Mouse (Mus musculus) retina, postnatal 7 days (tissue): ENCODE results near the gene Ccdc97.

Experiments
- DNase-seq: peaks from one replicate; pipeline ENCODE4 v3.0.0-alpha.2; 2012; ENCODE audit warnings: low read depth, low spot score

Gene Ccdc97

DNA sequence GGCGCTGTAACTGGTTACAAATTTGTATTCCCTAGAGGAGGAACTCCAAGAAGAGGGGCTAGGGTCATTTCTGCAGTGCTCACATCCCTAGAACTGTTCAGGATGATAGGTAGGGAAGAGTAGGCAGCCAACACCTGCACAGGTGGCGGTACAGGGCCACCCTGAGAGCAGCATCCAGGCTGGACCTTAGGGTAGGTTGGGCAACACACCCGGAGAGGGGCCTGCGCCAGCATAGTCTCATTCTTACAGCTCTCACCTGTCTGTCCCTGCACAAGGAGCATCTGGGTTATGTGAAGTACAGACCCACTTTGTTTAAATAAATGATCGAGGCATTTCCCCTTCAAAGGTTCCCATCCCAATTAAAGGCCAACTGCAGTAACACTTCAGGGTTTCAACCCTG is 1.9 kb upstream of the Ccdc97 start:
- DNase-seq: no peak

DNA sequence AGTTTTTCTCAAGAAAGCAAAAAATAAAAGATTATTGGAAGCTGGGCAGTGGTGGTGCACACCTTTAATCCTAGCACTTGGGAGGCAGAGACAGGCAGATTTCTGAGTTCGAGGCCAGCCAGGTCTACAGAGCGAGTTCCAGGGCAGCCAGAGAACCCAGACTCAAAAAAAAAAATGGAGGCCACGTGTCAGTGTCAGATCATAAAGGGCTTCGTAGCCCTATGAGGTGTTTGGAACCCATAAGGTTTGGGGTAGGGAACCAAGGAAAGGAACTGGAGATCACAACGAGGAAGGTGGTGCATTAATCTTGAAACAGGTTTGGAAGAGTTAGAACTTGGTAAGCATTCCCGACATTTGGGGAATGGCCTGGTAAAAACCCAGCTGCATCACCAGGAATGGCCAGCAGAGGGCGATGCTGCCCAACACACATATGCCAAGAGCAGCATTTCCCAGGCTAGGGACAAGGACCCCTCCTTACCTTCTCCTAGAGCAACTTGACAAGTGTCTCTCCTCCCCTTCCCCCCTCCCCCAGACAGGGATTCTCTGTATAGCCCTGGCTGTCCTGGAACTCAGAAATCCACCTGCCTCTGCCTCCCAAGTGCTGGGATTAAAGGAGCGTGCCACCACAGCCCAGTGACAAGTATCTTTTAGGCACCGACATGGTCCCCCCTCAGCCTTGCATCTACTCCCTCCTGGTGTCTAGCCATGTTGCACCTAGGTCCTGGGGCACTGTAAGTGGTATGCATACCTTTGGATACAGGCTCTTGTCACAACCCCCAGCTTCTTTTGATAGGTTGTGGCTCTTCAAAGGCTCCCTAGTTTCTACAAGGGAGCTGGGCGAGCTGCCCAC is 1.1 kb upstream of the Ccdc97 start:
- peak; percentile 56 for DNase-seq

DNA sequence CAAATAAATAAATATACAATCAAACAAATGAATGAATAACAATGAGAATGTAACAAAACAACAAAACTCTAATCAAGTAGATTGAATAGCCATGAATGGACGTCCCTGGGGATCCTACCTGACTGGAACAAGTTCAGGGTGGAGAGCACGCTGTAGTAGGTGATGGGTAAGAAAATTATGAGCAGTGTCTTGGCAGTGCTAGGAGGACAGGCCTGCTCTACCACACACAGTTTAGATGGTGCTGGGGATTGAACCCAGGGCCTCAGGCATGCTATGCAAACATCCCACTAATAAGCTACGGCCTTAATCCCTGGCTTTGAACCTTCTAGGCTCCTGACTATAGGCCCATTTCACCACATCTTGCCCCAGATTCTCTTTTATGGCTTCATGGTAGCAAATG is 1.4 kb downstream of the Ccdc97 start:
- no peak for DNase-seq

DNA sequence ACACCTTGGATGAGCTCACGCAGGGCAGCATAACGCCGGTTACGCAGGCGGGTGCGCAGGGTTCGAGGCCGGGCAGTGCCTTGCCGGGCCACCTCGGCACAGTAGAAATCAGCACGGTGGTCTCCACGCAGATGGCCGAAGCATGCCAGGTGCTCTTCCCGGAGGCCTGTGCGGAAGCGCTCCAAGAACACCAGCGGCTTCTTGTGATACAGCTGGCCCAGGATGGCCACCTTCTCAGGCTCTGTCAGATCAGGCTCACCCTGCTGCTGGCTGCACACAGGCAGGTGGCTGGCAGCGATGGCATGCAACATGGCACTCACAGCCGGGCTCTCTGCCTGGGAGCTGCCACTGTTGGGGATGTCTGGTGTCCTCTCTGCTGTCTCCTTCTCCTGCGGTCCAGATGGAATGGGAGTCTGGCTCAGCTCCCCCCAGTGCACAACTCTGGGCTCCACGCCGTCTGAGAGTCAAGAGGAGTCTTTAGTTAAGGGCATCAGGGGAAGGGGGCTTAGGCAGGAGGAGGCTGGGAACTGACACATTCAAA is 3.1 kb downstream of the Ccdc97 start:
- DNase-seq: no peak

DNA sequence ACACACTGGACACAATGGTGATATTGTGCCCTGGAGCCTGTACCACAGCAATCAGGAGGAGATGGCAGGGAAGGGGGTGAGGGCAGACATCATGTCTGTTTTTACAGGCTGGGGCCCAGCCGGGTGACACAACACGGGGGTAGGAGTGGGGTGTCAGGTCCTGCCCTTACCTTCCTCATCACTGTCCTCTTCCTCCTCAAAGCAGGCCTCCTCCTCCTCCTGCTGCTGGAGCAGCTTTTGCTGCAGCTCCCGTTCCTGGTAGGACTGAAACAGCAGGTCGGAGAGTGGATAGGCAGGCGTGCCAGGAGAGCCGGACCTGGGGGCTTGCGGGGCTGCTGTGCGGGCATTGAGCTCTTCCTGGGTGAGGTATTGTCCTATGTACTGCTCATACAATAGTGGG is 4.3 kb downstream of the Ccdc97 start:
- no peak for DNase-seq

DNA sequence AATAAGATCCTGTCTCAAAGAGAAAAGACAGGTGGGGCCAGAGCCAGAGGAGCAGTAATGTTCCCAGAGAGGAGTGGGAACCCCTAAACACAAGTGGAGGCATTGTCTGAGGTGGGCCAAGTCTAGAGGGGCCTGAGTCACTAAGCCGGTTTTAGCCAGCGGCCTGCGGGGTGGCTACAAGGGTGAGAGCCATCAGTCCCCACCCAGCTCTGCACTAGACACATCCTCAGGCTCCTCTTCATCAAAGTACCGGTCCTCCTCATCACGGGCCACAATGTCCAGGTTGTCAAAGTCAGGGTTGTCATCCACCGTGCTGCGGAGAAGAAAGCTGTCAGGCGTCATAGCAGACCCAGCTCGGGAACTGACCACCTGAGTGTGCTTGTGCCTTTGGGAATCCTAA is 6.1 kb downstream of the Ccdc97 start:
- DNase-seq: no peak

DNA sequence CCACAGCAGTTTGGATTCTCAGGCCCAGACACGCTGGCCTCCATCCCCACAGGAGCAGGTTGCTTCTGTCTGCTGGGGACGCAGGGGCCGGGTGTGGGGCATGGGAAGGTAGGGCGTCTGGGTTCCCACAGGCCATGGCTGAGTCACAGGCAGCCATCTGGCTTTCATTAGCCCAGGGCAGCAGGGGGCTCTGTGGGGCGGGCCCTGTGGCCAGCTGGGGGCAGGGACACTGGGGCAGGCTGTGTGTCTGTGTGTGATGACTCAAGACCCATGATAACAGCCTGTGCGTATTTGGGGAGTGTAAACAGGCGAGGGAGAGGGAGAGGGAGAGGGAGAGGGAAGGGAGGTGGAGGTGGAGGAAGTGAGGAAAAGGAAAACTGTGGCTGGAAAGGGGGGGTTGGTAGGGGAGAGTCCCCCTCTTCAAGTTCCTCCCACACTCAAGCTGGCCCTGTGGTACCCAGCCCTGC is 7.1 kb downstream of the Ccdc97 start:
- DNase-seq: no peak

DNA sequence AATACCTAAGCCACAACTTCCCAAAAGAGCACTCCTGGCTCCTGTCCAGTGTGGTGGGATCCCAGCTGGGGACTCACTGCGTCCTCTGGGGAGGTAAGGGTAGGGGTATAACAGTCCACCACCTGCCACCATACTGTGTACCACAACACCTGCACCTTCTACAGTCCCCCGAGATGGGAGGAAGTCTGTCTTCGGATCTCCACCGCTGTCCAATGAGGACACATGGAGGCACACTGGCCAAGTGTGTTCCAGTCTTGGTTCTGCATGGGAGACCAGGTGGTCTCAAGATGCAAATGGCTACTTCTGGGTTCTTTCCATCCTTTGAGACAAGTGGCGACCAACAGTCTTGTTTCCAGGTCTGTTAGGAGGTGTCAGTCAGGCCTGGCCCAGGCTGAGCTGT is 7.7 kb downstream of the Ccdc97 start:
- DNase-seq: no peak

DNA sequence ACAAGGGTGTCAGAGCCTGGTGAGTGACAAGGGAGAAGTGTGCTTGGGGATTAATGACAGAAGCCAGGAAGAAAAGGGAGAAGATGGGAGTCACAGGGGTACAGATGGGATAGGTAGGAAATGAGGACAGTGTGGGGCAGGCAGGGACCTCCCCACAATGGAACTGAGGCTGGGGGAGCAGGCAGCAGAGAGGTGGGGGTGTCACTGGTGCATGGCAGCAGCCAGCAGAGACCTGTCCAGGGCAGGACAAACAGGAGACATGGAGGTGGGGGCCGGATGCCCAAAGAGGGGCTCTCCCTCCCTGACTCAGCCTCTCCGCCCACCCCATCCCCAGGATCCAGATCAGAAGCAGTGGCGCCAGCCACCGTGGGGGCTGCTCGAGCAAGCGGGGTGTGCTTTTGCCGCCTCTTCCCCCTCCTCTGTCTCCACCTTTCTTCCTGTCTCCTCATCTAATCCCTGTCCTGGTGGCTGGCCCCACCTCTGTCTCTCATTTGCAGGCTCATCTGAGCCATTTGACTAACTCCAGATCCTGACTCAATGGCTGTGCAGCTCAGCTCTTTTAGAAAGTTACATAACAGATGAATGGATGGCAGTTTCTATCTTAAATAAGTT is 8.3 kb downstream of the Ccdc97 start:
- no peak for DNase-seq

DNA sequence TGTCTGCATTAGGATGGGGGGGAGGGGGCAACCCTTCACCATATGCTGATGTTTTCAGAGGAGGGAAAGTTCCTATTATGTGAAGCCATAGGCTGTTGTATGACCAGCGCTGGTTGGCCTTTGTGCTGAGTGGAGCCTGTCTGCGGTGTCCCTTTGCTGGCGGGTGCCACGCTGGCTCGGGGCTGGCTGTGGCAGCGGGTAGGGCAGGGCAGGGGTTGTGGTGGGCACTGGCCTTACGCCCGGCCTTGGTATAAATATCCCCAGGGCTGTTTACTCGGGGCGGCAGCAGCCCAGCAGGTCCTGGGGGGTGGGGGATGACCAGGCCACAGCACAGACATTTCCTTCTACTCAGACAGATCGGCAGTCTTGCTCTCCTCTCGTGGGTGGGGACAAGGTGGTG is 8.9 kb downstream of the Ccdc97 start:
- DNase-seq: no peak

DNA sequence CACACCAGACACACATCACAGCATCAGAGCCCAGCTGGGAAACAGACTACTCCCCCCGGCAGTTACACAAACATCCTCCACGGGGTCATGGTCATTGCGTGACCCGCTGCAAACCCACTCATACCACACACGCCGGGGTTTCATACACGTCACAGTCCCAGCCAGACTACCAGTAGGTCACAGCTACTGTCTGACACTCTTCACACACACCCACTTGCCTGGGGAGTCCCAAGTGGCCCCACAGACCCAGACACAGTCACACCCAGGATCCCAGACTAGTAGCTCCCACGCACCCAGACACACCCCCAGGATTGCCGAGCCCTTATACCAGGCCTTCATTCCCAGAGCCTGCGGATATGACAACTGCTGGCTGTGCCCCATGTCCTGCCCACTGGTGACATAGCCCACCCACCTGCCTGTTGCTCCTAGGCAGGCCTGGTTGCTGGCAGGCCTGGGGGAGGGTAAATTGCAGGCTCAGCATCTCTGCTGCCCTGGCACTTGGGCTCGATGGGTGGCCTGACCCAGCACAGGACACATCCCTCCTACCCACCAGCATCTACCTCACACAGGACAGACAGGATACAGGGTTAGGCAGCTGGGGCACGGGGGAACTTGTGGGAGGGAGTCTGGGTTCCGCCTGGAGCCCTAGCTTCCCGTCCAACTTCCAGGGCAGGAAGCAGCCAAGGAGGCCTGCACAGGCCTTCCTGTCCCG is 11.2 kb downstream of the Ccdc97 start:
- no peak for DNase-seq

DNA sequence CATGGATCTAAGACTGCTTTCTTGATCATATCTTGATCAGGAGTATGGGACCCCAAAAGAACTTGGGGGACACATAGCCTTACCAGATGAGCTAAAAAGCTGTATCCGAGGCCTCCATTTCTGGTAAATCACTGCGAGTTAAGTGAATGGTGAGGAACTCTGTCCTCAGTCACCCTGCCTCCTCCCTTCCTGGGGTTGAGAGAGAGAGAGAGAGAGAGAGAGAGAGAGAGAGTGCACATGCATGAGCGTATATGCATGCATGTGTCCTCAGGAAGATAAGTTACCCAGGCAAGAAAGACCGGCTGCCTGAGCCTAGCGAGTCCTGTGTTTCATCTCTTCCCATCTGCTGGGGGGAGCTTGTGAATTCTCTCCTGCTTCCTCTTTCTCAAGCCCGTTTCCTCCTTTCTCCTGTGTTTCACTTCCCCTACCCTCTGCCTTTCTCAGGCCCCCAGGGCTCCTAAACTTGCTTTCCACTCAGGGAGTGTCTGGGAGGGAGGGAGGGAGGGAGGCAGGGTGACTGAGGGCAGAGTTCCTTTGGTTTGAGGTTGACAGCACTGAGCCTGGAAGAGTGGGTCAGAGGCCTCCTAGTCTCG is 12.2 kb downstream of the Ccdc97 start:
- DNase-seq: no peak

DNA sequence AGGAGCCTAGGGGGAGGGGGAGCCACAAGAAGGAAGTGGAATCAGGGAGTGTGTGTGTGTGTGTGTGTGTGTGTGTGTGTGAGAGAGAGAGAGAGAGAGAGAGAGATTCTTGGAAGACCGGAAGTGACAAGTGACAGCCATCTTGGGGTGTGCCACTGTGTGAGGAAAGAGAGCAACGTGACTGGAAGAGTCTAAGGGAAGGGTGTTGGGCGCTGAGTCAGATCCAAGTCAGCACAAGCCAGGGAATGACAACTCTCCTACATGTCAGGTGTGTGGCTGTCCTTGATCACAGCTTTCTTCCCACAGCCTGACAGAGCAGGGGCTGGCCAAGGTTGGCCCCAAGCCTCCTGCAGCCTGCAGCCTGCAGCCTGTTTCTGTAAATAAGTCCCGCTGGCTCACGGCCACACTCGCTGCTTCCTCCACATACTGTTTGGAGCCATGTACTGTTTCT is 13.1 kb downstream of the Ccdc97 start:
- DNase-seq: no peak

DNA sequence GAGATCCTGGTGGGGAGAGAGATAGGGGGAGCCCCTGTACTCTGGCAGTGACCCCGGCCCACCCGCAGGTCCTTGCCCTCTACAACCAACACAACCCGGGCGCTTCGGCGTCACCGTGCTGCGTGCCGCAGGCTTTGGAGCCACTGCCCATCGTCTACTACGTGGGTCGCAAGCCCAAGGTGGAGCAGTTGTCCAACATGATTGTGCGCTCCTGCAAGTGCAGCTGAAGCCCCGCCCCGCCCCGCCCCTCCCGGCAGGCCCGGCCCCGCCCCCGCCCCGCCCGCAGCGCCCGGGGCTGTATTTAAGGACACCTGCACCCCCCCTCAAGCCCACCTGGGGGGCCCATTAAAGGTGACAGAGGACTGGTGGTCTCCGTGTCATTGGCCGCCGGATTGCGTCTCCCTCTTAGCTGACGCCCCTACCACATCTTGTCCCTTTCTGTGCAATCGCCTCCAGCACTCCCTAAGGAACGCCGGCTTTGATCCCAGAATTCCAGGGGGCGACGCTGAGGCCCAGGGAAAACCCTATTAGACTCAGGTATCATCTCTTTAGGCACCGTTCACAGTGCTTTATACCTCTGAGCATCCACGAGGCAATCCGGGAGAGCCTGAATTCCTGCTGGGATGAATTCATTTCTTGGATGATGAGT is 14.0 kb downstream of the Ccdc97 start:
- no peak for DNase-seq

DNA sequence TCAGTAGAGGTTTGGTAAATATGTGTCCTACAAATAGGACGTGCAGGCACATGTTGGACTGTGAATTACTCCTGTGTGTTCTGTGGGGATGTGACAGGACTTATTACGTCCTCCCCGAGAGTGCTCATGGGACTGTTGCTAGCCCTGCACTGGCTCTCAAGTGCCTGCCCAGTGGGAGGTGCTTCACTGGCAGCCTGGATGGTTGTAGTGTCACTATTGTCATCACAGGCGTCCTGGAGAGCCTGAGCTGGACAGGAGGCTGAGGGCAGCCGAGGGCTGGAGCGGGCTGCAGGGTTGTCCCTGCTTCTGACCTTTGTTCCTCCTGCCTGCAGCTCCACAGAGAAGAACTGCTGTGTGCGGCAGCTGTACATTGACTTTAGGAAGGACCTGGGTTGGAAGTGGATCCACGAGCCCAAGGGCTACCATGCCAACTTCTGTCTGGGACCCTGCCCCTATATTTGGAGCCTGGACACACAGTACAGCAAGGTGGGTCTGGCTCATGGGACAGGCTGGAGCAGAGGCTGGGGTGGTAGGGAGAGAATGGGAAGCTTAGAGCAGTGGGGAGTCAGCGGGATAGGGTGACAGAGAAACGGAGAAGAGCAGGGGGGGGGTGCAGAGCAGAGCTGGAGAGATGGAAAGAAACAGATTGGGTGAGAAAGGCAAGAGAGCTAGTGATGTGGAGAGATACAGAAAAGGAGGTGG is 14.9 kb downstream of the Ccdc97 start:
- no peak for DNase-seq

DNA sequence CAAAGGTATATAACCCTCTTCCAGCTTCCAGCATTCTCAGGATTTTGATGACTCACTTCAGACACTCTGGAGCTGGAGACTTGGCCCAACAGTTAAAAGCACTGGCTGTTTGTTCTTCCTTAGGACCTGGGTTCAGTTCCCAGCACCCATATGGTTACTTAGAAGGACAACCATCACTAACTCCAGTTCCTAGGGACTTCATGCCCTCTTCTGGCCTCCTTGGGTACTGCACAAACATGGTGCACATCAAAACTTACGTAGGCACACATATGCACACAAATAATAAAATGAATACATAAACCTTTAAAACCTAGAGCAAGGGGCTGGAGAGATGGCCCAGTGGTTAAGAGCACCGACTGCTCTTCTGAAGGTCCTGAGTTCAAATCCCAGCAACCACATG is 16.5 kb downstream of the Ccdc97 start:
- DNase-seq: no peak

DNA sequence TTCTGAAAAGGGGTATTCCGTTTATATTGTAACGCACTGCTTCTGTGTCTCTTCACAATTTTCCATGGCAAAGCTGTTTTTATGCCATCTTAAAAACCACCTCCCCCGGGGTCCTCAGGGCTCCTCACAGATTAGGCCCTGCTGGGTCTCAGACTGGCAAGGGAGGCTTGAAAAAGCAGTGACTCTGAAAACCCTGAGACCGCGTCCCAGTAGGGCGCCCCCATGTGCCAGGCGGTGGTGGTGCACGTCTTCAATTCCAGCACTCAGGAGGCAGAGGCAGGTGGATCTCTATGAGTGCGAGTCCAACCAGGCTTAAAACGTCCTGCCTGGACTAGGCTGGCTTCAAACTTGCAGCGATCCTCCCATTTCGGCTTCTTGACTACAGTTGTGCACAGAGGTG is 18.2 kb downstream of the Ccdc97 start:
- no peak for DNase-seq

DNA sequence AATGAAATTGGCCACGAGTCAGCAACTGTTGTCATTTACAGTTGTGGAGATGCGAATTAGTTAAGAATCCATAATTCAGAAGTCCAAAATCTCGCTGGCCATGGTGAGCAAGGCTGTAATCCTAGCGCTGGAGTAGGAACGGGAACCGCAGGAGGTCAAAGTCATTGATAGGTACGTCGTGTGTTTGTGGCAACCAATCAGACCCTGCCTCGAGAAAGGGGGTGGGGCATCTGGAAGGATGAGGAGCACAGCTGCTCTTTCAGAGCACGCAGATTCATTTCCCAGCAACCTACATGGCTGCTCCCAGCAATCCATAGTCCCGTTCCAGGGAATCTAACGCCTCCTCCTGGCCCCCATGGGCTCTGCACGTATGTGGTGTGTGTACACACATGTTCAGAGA is 19.0 kb downstream of the Ccdc97 start:
- DNase-seq: no peak

DNA sequence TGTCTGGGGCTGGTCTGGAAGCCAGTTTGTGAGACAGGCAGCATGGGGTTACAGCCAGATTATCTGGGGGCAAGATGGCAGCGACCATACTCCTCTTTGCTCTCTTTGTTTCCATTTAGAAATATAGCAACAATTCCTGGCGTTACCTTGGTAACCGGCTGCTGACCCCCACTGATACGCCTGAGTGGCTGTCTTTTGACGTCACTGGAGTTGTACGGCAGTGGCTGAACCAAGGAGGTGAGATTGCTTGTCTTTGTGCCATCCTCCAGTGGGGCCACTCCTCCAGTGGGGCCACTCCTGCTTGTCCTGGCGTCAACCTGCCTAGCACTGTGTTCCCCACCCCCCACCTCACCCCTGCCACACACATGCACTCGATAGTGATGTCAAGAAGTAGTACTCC is 24.8 kb downstream of the Ccdc97 start:
- no peak for DNase-seq

DNA sequence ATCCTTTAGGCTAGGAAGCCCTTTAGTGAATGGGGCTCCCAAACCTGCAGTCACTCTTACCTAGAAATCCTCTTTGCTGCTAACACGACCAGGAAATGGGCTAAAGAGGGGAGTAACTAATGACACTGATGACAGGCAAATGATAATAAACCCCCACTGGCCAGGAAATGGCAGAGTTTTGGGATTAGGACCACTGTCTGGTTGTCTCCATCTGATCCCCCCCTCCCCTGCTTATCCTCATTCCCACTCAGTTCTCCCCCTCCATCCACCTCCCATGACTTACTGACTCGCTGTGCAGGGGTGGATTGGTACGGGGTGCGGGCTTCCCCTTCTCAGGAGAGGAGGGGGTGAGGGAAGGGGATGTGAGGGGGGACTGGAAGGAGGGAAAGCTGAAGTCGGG is 28.8 kb downstream of the Ccdc97 start:
- DNase-seq: no peak

DNA sequence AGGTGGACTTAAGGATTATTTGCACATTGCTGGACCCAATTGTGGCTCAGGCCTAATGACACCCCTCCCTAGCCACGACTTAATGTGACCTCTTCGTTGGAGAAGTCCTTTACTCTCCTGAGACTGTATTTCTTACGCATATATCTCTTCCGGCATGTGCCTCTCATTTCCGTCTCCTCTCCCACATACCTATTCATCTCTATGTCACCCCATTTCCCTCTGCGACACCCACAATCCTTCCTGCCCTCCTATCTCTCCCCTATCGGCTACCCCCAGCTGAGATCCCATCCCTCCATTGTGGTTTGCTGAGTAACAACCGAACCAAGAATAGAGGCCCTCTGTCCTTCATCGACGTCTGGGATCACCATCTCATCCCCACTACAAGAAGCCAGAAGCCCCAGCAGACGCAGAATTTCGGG is 29.3 kb downstream of the Ccdc97 start:
- no peak for DNase-seq
